Mouse (Mus musculus) midbrain, embryonic 12.5 days (tissue): ENCODE measurements around the gene Sirt3. TPM values are rescaled to one million over a fixed set of nuclear protein-coding genes. Genes with fewer than 3 reads are reported as not detected.
"Not testable (repeated sequence)": the region's sequence is repeated elsewhere in the genome, so short reads cannot be mapped to it uniquely, and the experiment has no call there.

Experiments used
- ATAC-seq: fragments of 200-750 bp; cut with Nextera tagmentation; 2 replicates; pipeline ENCODE4 v1.8.0; 2017; ENCODE audit warnings: low read depth, moderate TSS enrichment, moderate library complexity; ENCODE audit not compliant: low FRiP score
- H3K27ac ChIP-seq: fragments of 300-500 bp; sonication (generic); replicated peaks from 2 replicates; pipeline ENCODE4 v1.5.1; 2016; ENCODE audit warnings: mild to moderate bottlenecking
- H3K27me3 ChIP-seq: fragments of 300-500 bp; sonication (generic); 2 replicates; pipeline ENCODE4 v1.6.1; 2016; ENCODE audit warnings: mild to moderate bottlenecking
- H3K36me3 ChIP-seq: fragments of 300-500 bp; sonication (generic); 2 replicates; pipeline ENCODE4 v1.6.1; 2016
- H3K4me1 ChIP-seq: fragments of 300-500 bp; sonication (generic); 2 replicates; pipeline ENCODE4 v1.6.1; 2016
- H3K4me2 ChIP-seq: fragments of 300-500 bp; sonication (generic); replicated peaks from 2 replicates; pipeline ENCODE4 v1.6.1; 2016; ENCODE audit warnings: mild to moderate bottlenecking, moderate library complexity
- H3K4me3 ChIP-seq: fragments of 300-500 bp; sonication (generic); 2 replicates; pipeline ENCODE4 v1.5.1; 2016; ENCODE audit warnings: mild to moderate bottlenecking
- H3K9ac ChIP-seq: fragments of 300-500 bp; sonication (generic); replicated peaks from 2 replicates; pipeline ENCODE4 v1.6.1; 2016; ENCODE audit warnings: mild to moderate bottlenecking, moderate library complexity
- H3K9me3 ChIP-seq: fragments of 300-500 bp; sonication (generic); 2 replicates; pipeline ENCODE4 v1.6.1; 2016; ENCODE audit warnings: mild to moderate bottlenecking
- WGBS: fragments of 180-500 bp; shearing (Covaris S2); methylation state at CpG from one replicate; pipeline ENCODE4 v1.1.7; 2016; 5-methylcytosine and 5-hydroxymethylcytosine counted together
- polyA plus RNA-seq: library from polyadenylated mRNA; unstranded; fragments of >200 nt; fragmentation: Nextera tagmentation; extraction: Ambion mirVana; gene quantifications from 2 replicates; pipeline ENCODE4 v1.2.1, GENCODE M21; 2016

Sirt3 gene
- polyA plus RNA-seq, 1 experiment from 2014 or later = 28.9 TPM

DNA sequence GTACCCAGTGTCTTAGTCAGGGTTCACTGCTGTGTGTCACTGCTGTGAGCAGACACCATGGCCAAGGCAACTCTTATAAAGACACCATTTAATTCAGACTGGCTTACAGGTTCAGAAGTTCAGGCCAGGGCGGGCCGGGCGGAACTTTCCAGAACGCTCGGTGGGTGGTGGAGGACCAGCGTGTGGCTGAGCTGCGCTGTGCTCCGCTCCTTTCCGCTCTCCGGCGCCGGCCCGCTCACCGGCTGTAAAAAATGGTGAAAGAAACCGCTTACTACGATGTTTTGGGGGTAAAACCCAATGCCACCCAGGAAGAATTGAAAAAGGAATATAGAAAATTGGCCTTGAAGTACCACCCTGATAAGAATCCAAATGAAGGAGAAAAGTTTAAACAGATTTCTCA lies 8.5 kb upstream of the Sirt3 start:
- H3K4me1 ChIP-seq, H3K4me3 ChIP-seq, H3K27ac ChIP-seq, ATAC-seq, H3K4me2 ChIP-seq, H3K27me3 ChIP-seq, H3K9ac ChIP-seq, H3K9me3 ChIP-seq: not testable (repeated sequence)
- WGBS = 97% methylated on average over 16 of the region's 16 CpGs
- peaks cover 81% of the 10 kb centered on the region for H3K36me3 ChIP-seq

DNA sequence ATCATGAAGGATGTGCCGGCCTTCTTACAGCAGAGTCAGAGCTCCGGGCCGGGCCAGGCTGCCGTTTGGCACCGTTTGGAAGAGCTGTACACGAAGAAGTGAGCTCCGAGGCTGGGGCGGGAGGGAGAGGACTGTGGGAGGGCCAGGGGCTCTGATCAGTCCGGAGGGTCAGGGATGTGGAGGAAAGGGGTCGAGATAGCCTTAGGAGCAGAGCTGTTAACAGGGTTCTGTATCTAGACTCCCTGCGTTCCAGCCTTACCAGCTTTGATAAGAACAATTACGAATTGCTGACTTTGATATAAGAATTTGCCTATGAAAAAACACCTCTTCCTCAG lies 327 bp upstream of the Sirt3 start:
- ATAC-seq = peak; percentile 72
- WGBS = under 1% methylated on average over 12 of the region's 12 CpGs
- peaks cover 17% of the 10 kb centered on the region for H3K4me1 ChIP-seq

DNA sequence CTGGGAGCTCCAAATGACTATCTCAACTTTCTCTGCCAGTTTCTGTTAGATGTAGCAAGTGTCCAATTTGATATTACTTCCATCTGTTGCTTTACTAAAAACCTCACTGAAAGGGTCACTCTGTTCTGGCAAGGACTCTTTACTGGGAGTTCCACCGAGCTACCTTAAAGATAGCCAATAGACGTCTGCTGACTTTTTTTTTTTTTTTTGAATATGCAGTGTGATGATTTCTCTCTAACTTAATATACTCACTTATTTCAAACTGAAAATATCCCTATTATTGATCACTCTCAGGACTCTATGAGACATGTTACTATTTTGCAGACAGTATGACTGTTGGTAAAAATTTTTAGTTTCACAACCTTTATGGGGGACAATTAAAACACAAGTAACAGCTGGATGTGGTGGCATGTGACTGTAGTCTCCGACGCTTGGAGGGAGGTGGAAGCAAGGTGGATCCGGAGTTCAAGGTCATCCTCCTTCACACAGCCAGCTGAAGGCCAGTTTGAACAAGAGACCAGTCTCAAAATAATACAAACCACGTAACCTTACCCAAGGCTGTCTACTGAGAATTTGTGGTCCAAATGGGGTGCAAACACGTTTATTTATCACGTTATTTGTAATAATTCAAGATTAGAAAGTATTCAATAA lies 1.1 kb downstream of the Sirt3 start:
- 34% methylated on average over 8 of the region's 8 CpGs for WGBS
- Histone ChIP-seq H3K4me3 (peak overlapping the region; percentile 94), H3K4me2 (peak overlapping the region; percentile 77), H3K9ac (peak overlapping the region; percentile 92; the same call in 1 of the 2 replicates), H3K36me3 (peaks cover 19% of the 10 kb centered on the region), H3K4me1 (peaks cover 17% of the 10 kb centered on the region), H3K9me3 (no peaks in the 10 kb centered on the region), H3K27me3 (no peaks in the 10 kb centered on the region), H3K27ac (no peak overlapping the region)
- ATAC-seq = no peak

More for the DNA sequence above, 327 bp upstream of the Sirt3 start:
- peak overlapping the region; percentile 77 for H3K4me2 ChIP-seq
- H3K9ac ChIP-seq = peak overlapping the region; percentile 92
- peak overlapping the region; percentile 86 for H3K27ac ChIP-seq
- no peaks in the 10 kb centered on the region for H3K27me3 ChIP-seq
- H3K9me3 ChIP-seq = no peaks in the 10 kb centered on the region
- H3K36me3 ChIP-seq = peaks cover 21% of the 10 kb centered on the region
- peak overlapping the region; percentile 94 for H3K4me3 ChIP-seq

DNA sequence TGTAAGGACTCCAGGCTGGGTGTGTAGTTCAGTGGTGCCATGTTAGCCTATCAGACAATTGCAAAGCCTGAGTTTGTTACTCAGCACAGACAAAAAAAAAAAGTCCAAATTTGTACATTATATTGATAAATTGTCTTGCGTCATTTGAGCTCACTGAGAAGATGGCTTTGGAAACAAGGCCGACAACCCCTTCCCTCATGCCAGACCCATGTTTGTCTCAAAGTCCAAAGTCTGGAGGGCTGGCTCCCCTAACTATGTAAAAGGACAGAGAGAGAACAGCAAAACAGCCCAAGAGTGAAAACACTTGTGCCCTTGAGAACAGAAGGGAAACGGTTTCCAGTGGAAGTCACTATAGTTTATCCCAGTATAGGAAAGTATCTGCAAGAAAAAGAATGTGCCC lies 1.7 kb downstream of the Sirt3 start:
- H3K9me3 ChIP-seq = no peaks in the 10 kb centered on the region
- H3K4me1 ChIP-seq = peaks cover 17% of the 10 kb centered on the region
- peaks cover 19% of the 10 kb centered on the region for H3K36me3 ChIP-seq
- H3K27ac ChIP-seq = no peak overlapping the region
- H3K4me3 ChIP-seq = no peak overlapping the region
- no peak overlapping the region for H3K9ac ChIP-seq
- 87% methylated on average over 3 of the region's 3 CpGs for WGBS
- no peaks in the 10 kb centered on the region for H3K27me3 ChIP-seq
- no peak overlapping the region for H3K4me2 ChIP-seq
- no peak for ATAC-seq

DNA sequence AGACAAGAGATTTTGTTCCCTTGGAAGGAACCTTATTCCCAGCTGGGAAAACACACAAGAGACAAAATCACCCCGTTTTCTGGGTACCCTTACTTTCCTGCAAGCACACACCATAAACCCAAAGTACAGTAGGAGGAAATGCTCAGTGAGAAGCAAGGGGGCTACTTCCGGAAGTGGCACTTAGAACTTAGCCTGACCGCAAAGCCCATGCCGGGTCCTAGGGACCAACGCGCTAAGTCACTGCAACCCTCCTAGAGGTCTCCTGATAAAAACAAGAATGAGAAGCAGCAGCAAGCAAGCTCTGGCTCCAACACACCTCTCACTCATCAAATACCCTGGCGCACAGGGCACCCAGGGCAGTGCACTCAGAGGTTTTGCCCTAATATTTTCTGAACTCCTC lies 2.8 kb downstream of the Sirt3 start:
- no peak overlapping the region for H3K9ac ChIP-seq
- ATAC-seq = no peak
- H3K4me1 ChIP-seq = peaks cover 17% of the 10 kb centered on the region
- H3K27ac ChIP-seq = no peak overlapping the region
- H3K4me3 ChIP-seq = no peak overlapping the region
- H3K4me2 ChIP-seq = no peak overlapping the region
- H3K36me3 ChIP-seq = peaks cover 23% of the 10 kb centered on the region; the same call in 1 of the 2 replicates
- H3K9me3 ChIP-seq = no peaks in the 10 kb centered on the region
- WGBS = 89% methylated on average over 7 of the region's 7 CpGs
- no peaks in the 10 kb centered on the region for H3K27me3 ChIP-seq

DNA sequence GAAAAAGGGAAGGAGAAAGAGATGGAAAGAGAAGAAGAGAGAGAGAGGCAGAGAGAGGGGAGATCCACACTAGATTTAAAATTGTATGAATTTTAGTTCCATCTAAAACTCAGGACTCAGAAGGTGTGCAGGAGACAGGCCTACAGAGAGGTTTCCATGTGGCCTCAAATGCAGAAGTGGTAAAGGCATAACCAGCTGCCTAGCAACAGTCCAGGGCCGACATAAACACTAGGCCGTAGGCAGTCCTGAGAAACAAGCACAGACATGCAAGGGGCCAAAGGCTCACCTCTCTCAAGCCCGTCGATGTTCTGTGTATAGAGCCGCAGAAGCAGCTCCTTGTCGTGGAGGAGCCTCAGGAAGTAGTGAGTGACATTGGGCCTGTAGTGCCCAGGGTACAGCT lies 4.7 kb downstream of the Sirt3 start:
- no peak for ATAC-seq
- 88% methylated on average over 6 of the region's 6 CpGs for WGBS

DNA sequence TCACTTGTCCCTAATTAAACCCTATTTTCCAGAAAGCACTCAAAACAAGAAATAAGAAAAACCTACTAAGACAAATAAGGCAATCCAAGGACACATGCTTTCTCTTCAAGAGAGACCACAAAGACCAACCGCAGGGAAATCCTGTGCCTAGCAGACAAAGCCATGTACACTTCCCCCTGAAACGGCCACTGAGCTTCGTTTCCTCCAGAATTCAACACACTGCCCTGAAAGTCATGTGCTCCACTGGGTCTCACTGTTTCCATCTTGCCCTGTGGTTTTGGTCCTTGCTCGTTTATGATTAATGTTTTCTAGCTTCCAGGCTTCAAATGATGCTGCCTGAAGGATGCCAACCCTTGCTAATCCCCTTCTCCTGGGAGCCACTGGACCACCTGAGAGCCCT lies 7.9 kb downstream of the Sirt3 start:
- no peak overlapping the region for H3K27ac ChIP-seq
- no peak overlapping the region for H3K4me3 ChIP-seq
- 94% methylated on average over 4 of the region's 4 CpGs for WGBS
- no peaks in the 10 kb centered on the region for H3K4me1 ChIP-seq
- peaks cover 23% of the 10 kb centered on the region; the same call in 1 of the 2 replicates for H3K36me3 ChIP-seq
- no peak for ATAC-seq
- H3K4me2 ChIP-seq = no peak overlapping the region
- H3K27me3 ChIP-seq = no peaks in the 10 kb centered on the region
- no peaks in the 10 kb centered on the region for H3K9me3 ChIP-seq
- no peak overlapping the region for H3K9ac ChIP-seq

More for the DNA sequence above, 4.7 kb downstream of the Sirt3 start:
- peaks cover 23% of the 10 kb centered on the region; the same call in 1 of the 2 replicates for H3K36me3 ChIP-seq
- H3K9me3 ChIP-seq = no peaks in the 10 kb centered on the region
- H3K9ac ChIP-seq = no peak overlapping the region
- no peaks in the 10 kb centered on the region for H3K27me3 ChIP-seq
- H3K27ac ChIP-seq = no peak overlapping the region
- no peak overlapping the region for H3K4me2 ChIP-seq
- peaks cover 6% of the 10 kb centered on the region for H3K4me1 ChIP-seq
- no peak overlapping the region for H3K4me3 ChIP-seq

DNA sequence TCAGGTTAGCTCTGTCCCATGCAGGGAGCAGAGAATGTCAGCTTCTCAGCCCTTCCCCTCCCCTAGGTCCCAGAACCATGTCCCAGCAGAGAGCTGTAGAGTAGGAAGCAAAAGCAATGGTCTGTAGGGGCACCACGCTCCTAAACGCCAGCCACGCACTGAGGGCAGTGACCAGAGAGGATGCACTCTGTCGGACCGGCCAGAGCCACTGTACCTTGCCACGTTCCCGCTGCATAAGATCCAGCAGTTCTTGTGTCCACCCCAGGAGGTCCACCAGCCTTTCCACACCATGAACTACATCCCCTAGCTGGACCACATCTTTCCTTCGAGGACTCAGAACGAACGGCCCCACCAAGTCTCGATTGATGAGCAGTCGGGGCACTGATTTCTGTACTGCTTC lies 17.3 kb downstream of the Sirt3 start:
- Histone ChIP-seq H3K27ac (no peak overlapping the region), H3K36me3 (peaks cover 70% of the 10 kb centered on the region)
- 89% methylated on average over 12 of the region's 12 CpGs for WGBS

DNA sequence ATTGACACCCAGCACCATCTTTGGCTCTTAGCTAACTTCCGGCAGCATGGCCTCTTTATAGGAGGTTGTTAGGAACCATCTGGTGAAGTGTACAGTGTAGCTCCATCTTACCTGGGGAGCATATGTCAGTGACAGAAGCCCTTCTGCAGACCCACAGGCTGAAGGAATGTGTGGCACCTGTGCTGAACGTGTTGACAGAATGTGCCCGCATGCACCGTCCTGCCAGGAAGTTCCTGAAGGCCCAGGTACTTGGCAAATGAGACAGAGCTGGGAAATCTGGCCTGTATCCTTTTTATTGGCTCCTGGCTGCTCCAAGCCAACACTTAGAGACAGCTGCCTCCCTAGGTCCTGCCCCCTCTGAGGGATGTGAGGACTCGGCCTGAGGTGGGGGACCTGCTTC lies 21.4 kb downstream of the Sirt3 start:
- Histone ChIP-seq H3K27ac (no peak overlapping the region), H3K4me2 (no peak overlapping the region), H3K4me1 (peaks cover 22% of the 10 kb centered on the region), H3K9ac (no peak overlapping the region), H3K9me3 (no peaks in the 10 kb centered on the region), H3K36me3 (peaks cover 69% of the 10 kb centered on the region), H3K27me3 (no peaks in the 10 kb centered on the region), H3K4me3 (no peak overlapping the region)
- no peak for ATAC-seq
- WGBS = 91% methylated on average over 5 of the region's 5 CpGs

More for the DNA sequence above, 17.3 kb downstream of the Sirt3 start:
- no peak for ATAC-seq
- Histone ChIP-seq H3K27me3 (no peaks in the 10 kb centered on the region), H3K4me1 (0 out of 2 replicates have a peak, but pooled peaks cover 2% of the 10 kb centered on the region), H3K4me3 (no peak overlapping the region), H3K9me3 (no peaks in the 10 kb centered on the region), H3K9ac (no peak overlapping the region), H3K4me2 (no peak overlapping the region)

DNA sequence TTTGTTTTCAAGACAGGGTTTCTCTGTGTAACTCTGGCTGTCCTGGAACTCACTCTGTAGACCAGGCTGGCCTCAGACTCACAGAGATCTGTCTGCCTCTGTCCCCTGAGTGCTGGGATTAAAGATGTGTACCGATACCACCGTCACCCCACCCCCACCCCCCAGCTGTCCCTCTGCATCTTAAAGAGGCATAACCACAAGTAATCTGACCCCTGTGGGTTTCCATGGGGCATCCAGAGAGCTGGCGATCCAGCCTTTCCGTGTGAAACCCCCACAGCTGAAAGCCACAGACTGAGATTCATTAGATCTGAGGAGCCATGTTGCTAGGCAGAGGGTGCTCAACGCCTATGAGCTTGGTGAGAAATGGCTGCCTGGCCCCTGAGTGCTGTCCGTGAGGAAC lies 22.1 kb downstream of the Sirt3 start:
- Histone ChIP-seq H3K27ac (no peak overlapping the region), H3K27me3 (no peaks in the 10 kb centered on the region), H3K4me2 (no peak overlapping the region), H3K36me3 (peaks cover 66% of the 10 kb centered on the region), H3K4me1 (peaks cover 30% of the 10 kb centered on the region), H3K9ac (no peak overlapping the region), H3K4me3 (no peak overlapping the region), H3K9me3 (no peaks in the 10 kb centered on the region)
- 69% methylated on average over 6 of the region's 6 CpGs for WGBS
- ATAC-seq = no peak

DNA sequence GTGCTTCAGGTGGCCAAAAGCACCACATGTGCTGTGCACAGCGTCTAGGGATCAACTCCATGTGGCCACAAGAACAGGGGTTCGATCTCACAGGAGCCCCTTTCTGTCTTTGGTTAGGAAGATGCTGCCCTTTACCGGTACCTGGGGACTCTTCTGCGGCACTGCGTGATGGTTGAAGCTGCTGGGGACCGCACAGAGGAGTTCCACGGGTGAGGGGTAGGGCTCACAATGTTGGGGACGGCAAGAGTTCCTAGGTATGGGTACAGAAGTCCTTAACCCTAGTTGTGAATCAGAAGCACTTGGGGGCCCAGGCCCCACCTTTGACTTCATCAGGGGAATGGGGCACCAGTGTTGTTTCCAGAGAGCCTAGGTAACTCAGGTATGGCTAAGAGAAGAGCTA lies 23.4 kb downstream of the Sirt3 start:
- peak overlapping the region; percentile 99 for H3K4me2 ChIP-seq

DNA sequence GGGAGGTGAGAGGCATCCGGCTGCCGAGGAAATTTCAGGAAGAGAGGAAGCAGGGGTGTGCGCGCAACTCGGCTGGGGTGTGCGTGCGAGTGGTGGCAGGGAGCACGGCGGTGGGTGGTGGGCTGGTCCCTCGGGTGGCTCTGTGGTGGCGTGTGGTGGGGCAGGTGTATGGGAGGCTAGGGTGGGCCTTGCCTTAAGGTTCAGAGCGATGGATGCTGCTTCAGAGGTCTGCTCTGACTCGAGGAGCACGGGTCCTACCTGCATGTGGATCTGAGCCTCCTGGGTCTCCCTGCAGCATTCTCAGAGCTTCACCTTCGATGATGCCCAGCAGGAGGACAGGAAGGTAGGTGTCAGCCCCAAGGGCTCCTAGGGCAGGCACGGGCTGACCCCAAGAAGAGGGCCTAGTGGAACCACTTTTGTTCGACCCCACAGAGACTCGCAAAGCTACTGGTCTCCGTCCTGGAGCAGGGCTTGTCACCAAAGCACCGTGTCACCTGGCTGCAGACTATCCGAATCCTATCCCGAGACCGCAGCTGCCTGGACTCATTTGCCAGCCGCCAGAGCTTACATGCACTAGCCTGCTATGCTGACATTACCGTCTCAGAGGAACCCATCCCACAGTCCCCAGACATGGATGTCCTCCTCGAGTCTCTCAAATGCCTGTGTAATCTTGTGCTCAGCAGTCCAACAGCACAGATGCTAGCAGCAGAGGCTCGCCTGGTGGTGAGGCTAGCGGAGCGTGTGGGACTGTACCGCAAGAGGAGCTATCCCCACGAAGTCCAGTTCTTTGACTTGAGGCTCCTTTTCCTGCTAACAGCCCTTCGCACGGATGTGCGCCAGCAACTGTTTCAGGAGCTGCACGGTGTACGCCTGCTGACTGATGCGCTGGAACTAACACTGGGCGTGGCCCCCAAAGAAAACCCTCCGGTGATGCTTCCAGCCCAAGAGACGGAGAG lies 24.3 kb downstream of the Sirt3 start, which contains the start of gene Bet1l:
Gene Bet1l, minus strand, starts transcription at position 28 of the 956 bp plus-strand sequence.
- H3K4me3 ChIP-seq = peak within 1 kb of the TSS; percentile 81
- H3K9me3 ChIP-seq = no peaks in the 10 kb centered on the region
- no peaks in the 10 kb centered on the region for H3K27me3 ChIP-seq
- peak within 1 kb of the TSS; percentile 99 for H3K4me2 ChIP-seq
- H3K27ac ChIP-seq = peak within 1 kb of the TSS; percentile 90
- WGBS = 42% methylated on average over 40 of the region's 40 CpGs
- peaks cover 32% of the 10 kb centered on the region for H3K4me1 ChIP-seq
- ATAC-seq = peak; percentile 48
- H3K9ac ChIP-seq = peak within 1 kb of the TSS; percentile 93
- H3K36me3 ChIP-seq = peaks cover 64% of the 10 kb centered on the region

More for the DNA sequence above, 23.4 kb downstream of the Sirt3 start:
- WGBS = 93% methylated on average over 8 of the region's 8 CpGs
- Histone ChIP-seq H3K36me3 (peaks cover 64% of the 10 kb centered on the region), H3K9ac (peak overlapping the region; percentile 93), H3K4me3 (peak overlapping the region; percentile 81), H3K9me3 (no peaks in the 10 kb centered on the region), H3K27me3 (no peaks in the 10 kb centered on the region), H3K27ac (no peak overlapping the region), H3K4me1 (peaks cover 32% of the 10 kb centered on the region)
- ATAC-seq = no peak
